Mouse (Mus musculus) E14TG2a.4 (cell line): Measurements from ENCODE around the gene Insr.

Experiments
- CTCF ChIP-seq: conservative IDR thresholded peaks from 2 replicates; pipeline ENCODE4 v1.5.1; 2014; ENCODE audit warnings: low read length
- POU5F1 ChIP-seq: IDR thresholded peaks from 2 replicates; pipeline ENCODE4 v1.6.1; 2014; ENCODE audit warnings: low read length, borderline replicate concordance

- TF ChIP-seq CTCF (no peak), POU5F1 (no peak)
Observed at GRCm38 (mm10) chr8:3280266-3280910, 971 bp upstream of the Insr start.
